Mouse (Mus musculus) stomach, postnatal 0 days (tissue): ENCODE measurements around the gene Fkbp3. TPM values are rescaled to one million over a fixed set of nuclear protein-coding genes. Genes with fewer than 3 reads are reported as not detected.

Experiments used
- ATAC-seq: fragments of 200-750 bp; cut with Nextera tagmentation; 2 replicates; pipeline ENCODE4 v1.8.0; 2017; ENCODE audit not compliant: low FRiP score, low TSS enrichment
- DNase-seq: peaks from one replicate; pipeline ENCODE4 v3.0.0-alpha.2; 2016; ENCODE audit warnings: low spot score
- H3K27ac ChIP-seq: fragments of 300-500 bp; sonication (generic); replicated peaks from 2 replicates; pipeline ENCODE4 v1.5.1; 2014; ENCODE audit warnings: mild to moderate bottlenecking, control low read depth
- H3K27me3 ChIP-seq: fragments of 300-500 bp; sonication (generic); 2 replicates; pipeline ENCODE4 v1.6.1; 2014; ENCODE audit warnings: low read length; ENCODE audit not compliant: control insufficient read depth, insufficient read depth
- H3K36me3 ChIP-seq: fragments of 300-500 bp; sonication (generic); 2 replicates; pipeline ENCODE4 v1.6.1; 2014; ENCODE audit warnings: low read length, mixed read lengths; ENCODE audit not compliant: control insufficient read depth, insufficient read depth
- H3K4me1 ChIP-seq: fragments of 300-500 bp; sonication (generic); replicated peaks from 2 replicates; pipeline ENCODE4 v1.6.1; 2014; ENCODE audit warnings: antibody characterized with exemption; ENCODE audit not compliant: control insufficient read depth, insufficient read depth
- H3K4me2 ChIP-seq: fragments of 300-500 bp; sonication (generic); replicated peaks from 2 replicates; pipeline ENCODE4 v1.6.1; 2014; ENCODE audit warnings: low read depth, mild to moderate bottlenecking, control low read depth, moderate library complexity
- H3K4me3 ChIP-seq: fragments of 300-500 bp; sonication (generic); 2 replicates; pipeline ENCODE4 v1.5.1; 2014; ENCODE audit warnings: low read depth, low read length, control low read depth
- H3K9ac ChIP-seq: fragments of 300-500 bp; sonication (generic); 2 replicates; pipeline ENCODE4 v1.6.1; 2014; ENCODE audit warnings: mild to moderate bottlenecking, low read length, control low read depth, mixed read lengths
- H3K9me3 ChIP-seq: fragments of 300-500 bp; sonication (generic); 2 replicates; pipeline ENCODE4 v1.6.1; 2016; ENCODE audit warnings: low read length; ENCODE audit not compliant: control insufficient read depth
- CTCF ChIP-seq: IDR thresholded peaks from 2 replicates; pipeline ENCODE4 v1.5.1; 2016; ENCODE audit warnings: antibody characterized with exemption, low read depth, mild to moderate bottlenecking, moderate library complexity
- EP300 ChIP-seq: optimal IDR thresholded peaks from 2 replicates; pipeline ENCODE3; 2016; ENCODE audit warnings: antibody characterized with exemption
- WGBS: fragments of 180-500 bp; shearing (Covaris S2); extraction: QIAGEN DNeasy Blood & Tissue Kit; methylation state at CpG from one replicate; pipeline ENCODE4 v1.1.7; 2014; 5-methylcytosine and 5-hydroxymethylcytosine counted together
- polyA plus RNA-seq: library from polyadenylated mRNA; unstranded; fragments of >200 nt; fragmentation: Nextera tagmentation; extraction: Ambion mirVana; gene quantifications from 2 replicates; pipeline ENCODE4 v1.2.1, GENCODE M21; 2015

The Fkbp3 gene
- polyA plus RNA-seq, 1 experiment from 2014 or later, result 187 TPM

DNA sequence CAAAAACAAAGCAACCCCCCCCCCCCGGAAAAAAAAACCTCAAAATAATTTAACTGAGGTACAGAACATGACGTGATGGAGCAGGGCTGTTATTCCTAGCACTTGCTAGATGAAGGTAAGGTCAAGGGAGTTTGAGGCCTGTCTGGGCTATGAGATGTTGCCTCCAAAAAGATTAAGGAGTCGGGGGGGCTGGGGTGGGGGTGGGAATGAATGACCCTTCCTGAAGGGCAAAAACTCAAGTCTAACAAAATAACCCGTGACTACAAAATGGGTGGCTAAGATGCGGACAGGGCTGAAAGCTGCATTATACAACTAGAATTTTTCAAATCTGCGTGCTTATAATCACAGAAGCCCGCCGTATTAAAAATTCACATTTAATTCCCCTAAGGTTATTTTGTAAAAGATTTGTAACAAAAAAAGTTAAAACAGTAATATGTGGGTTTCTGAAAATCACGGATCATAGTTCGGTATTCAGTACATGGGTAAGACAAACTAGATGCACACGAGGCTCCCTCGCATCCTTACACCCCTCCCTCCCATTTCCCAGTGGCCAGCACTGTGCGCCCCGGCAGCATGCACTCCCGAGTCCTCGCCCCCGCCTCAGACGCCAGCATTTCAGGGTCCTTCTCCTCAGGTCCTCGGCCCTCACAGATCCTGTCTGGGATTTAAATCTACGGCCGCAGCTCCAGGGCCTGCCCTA is 746 bp downstream of the Fkbp3 start:
- no peak for ATAC-seq
- H3K27me3 ChIP-seq, result no peaks in the 10 kb centered on the region
- no peaks in the 10 kb centered on the region for H3K9me3 ChIP-seq
- H3K9ac ChIP-seq, result peak overlapping the region; percentile 92
- no peak for TF ChIP-seq CTCF
- TF ChIP-seq EP300, result no peak
- 2% methylated on average over 21 of the region's 21 CpGs for WGBS
- peak overlapping the region; percentile 96 for H3K27ac ChIP-seq
- peak overlapping the region; percentile 83 for H3K4me3 ChIP-seq
- H3K36me3 ChIP-seq, result no peaks in the 10 kb centered on the region
- no peak for DNase-seq
- peak overlapping the region; percentile 72 for H3K4me2 ChIP-seq
- no peaks in the 10 kb centered on the region for H3K4me1 ChIP-seq

DNA sequence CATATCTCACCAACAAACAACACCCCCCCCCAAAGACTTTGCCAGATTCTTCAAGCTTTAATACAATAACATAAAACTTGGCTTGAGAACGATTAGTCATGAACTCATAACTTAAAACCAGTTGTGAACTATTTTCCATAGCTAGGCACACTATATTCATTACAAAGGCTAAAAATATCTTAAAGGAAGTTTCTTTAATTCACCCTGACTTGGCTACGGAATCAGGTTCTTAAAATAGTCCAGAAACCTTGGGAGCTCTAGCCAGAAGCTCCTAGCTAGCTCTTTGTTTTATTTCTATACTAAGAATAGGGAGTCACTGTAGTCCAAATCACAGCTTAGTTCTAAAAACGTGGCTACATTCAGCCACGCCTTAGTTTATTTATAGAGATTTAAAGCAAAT is 5.4 kb downstream of the Fkbp3 start:
- Histone ChIP-seq H3K27ac (no peak overlapping the region), H3K4me3 (no peak overlapping the region), H3K9ac (no peak overlapping the region), H3K9me3 (no peaks in the 10 kb centered on the region), H3K27me3 (no peaks in the 10 kb centered on the region), H3K36me3 (peaks cover 2% of the 10 kb centered on the region; the same call in 1 of the 2 replicates), H3K4me2 (no peak overlapping the region), H3K4me1 (no peaks in the 10 kb centered on the region)
- WGBS, result 36% methylated on average over 4 of the region's 4 CpGs
- ATAC-seq (no peak), DNase-seq (no peak)
- TF ChIP-seq EP300 (no peak), CTCF (no peak)

DNA sequence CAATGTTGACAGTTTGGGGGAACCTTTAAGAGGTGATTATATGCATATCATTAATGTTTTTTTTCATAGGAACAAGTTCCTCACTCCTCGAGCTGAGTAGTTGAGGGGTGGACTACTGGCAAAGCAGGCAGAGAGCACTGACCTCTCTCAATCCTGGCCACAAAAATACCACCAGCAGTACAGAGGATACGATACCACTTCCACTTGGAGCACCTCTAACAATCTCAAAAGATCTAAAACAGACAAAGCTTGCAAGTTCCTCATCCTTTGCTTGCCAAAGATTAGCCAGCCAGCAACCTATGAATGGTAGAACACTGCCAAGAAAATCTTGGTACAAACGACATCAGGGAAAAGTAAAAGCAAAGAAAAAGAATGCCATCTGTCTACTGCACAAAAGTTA is 7.6 kb downstream of the Fkbp3 start:
- Histone ChIP-seq H3K9me3 (no peaks in the 10 kb centered on the region), H3K9ac (no peak overlapping the region), H3K4me3 (no peak overlapping the region), H3K27ac (no peak overlapping the region), H3K4me1 (no peaks in the 10 kb centered on the region), H3K4me2 (no peak overlapping the region), H3K27me3 (no peaks in the 10 kb centered on the region), H3K36me3 (peaks cover 3% of the 10 kb centered on the region; the same call in 1 of the 2 replicates)
- DNase-seq (no peak), ATAC-seq (no peak)
- 44% methylated on average over 3 of the region's 3 CpGs for WGBS
- TF ChIP-seq EP300 (no peak), CTCF (no peak)

DNA sequence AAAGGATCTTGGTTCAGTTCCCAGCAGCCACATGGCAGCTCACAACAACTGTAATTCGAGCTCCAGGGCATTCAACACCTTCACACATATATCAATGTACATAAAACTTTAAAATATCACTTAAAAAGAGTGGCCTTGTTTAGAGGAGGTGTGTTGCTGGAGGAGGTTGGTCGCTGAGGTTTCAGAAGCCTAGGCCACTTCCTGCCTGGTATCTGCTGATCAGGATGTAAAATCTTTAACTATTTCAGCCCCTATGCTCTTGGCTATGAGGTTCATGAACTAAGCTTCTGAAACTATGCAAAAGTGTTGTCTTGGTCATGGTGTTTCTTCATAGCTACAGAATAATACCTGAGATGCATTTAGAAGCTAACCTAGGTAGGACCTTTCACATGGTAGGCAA is 8.6 kb downstream of the Fkbp3 start:
- Histone ChIP-seq H3K36me3 (peaks cover 3% of the 10 kb centered on the region; the same call in 1 of the 2 replicates), H3K4me2 (no peak overlapping the region), H3K4me3 (no peak overlapping the region), H3K27ac (no peak overlapping the region), H3K4me1 (no peaks in the 10 kb centered on the region), H3K9me3 (no peaks in the 10 kb centered on the region), H3K9ac (no peak overlapping the region), H3K27me3 (no peaks in the 10 kb centered on the region)
- TF ChIP-seq EP300, result no peak
- DNase-seq (no peak), ATAC-seq (no peak)
- 52% methylated on average over 2 of the region's 2 CpGs for WGBS

DNA sequence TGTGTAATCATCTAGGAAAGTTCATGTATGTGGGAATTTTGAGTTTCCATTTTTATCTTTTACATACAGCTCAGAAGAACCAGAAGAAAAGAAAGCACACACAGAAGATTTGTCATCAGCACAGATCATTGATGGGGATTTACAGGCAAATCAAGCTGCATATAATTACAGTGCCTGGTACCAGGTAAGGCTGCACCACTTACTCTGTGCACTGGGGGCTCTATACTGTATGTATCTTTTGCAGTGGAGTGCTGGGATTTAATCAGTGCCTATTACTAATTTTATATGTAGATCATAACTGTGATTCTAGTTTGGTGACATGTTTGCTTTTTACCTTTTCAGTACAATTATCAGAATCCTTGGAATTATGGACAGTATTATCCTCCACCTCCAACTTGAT is 12.7 kb downstream of the Fkbp3 start:
- ATAC-seq (no peak), DNase-seq (no peak)
- Histone ChIP-seq H3K4me1 (no peaks in the 10 kb centered on the region), H3K27me3 (no peaks in the 10 kb centered on the region), H3K27ac (no peak overlapping the region), H3K9me3 (no peaks in the 10 kb centered on the region), H3K4me3 (no peak overlapping the region), H3K36me3 (peaks cover 5% of the 10 kb centered on the region; the same call in 1 of the 2 replicates), H3K9ac (no peak overlapping the region), H3K4me2 (no peak overlapping the region)
- TF ChIP-seq CTCF, result no peak
- no peak for TF ChIP-seq EP300

DNA sequence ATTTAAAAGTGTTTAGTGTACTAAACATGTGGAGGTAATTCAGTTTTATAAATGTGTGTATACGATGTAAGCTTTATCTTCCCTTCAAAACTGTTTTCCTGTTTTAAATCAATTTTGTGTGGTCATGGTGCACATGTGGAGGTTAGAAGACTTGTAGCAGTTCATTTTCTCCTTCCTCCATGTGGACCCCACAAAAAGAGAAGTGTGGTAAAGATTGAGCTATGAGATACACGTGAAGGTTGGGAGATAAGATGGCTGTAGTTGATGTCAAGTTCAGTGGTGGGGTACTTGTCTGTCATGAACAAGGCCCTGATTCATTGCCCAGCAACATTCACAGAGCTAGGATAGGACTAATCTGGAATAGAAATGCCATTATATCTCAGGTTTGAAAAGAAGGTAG is 15.6 kb downstream of the Fkbp3 start:
- H3K27me3 ChIP-seq, result no peaks in the 10 kb centered on the region
- TF ChIP-seq CTCF, result no peak
- TF ChIP-seq EP300, result no peak
- DNase-seq, result no peak
- H3K4me3 ChIP-seq, result no peak overlapping the region
- no peak overlapping the region for H3K9ac ChIP-seq
- H3K36me3 ChIP-seq, result 0 out of 2 replicates have a peak, but pooled peaks cover 2% of the 10 kb centered on the region
- no peaks in the 10 kb centered on the region for H3K9me3 ChIP-seq
- ATAC-seq, result no peak
- 76% methylated on average over 2 of the region's 2 CpGs for WGBS
- no peak overlapping the region for H3K4me2 ChIP-seq
- no peaks in the 10 kb centered on the region for H3K4me1 ChIP-seq
- no peak overlapping the region for H3K27ac ChIP-seq
